Mouse (Mus musculus) myocyte (in vitro differentiated cells): ENCODE measurements around the gene Gm20538. TPM values are rescaled to one million over a fixed set of nuclear protein-coding genes. Genes with fewer than 3 reads are reported as not detected.

ENCODE experiments used
- H3K27me3 ChIP-seq: one replicate; pipeline ENCODE4 v1.6.1; 2011; ENCODE audit not compliant: control insufficient read depth, insufficient read depth, insufficient read length
- H3K36me3 ChIP-seq: one replicate; pipeline ENCODE4 v1.6.1; 2011; ENCODE audit not compliant: control insufficient read depth, insufficient read depth
- H3K4me2 ChIP-seq: one replicate; pipeline ENCODE4 v1.6.1; 2011; ENCODE audit warnings: low read depth, control low read depth
- H3K4me3 ChIP-seq: one replicate; pipeline ENCODE4 v1.5.1; 2011; ENCODE audit warnings: mild to moderate bottlenecking, control low read depth, moderate library complexity
- H3K79me2 ChIP-seq: one replicate; pipeline ENCODE4 v1.6.1; 2011; ENCODE audit not compliant: control insufficient read depth, insufficient read depth
- H3ac ChIP-seq: one replicate; pipeline ENCODE4 v1.6.1; 2011; ENCODE audit not compliant: control insufficient read depth, insufficient read length
- CEBPB ChIP-seq: IDR thresholded peaks from 2 replicates; pipeline ENCODE4 v1.6.1; 2011; ENCODE audit warnings: mild to moderate bottlenecking, moderate library complexity; ENCODE audit not compliant: poor library complexity, insufficient read depth, severe bottlenecking
- E2F4 ChIP-seq: IDR thresholded peaks from one replicate; pipeline ENCODE4 v1.6.1; 2011; ENCODE audit warnings: mild to moderate bottlenecking, control low read depth, moderate library complexity; ENCODE audit not compliant: insufficient read depth
- MAX ChIP-seq: IDR thresholded peaks from one replicate; pipeline ENCODE4 v1.6.1; 2011; ENCODE audit warnings: low read depth, mild to moderate bottlenecking, control low read depth
- MYOD1 ChIP-seq, 3 experiments: IDR thresholded peaks; one replicate each; pipeline ENCODE4 v1.6.1; 2011; ENCODE audit warnings: control low read depth in 2 of 3, low read depth in 2 of 3, mild to moderate bottlenecking in 2 of 3, moderate library complexity in 1 of 3; ENCODE audit not compliant: insufficient read length in 2 of 3, control insufficient read depth in 1 of 3
- MYOG ChIP-seq, 3 experiments: IDR thresholded peaks; one replicate each; pipeline ENCODE4 v1.6.1; 2011; ENCODE audit warnings: control low read depth in 2 of 3, low read depth in 2 of 3, mild to moderate bottlenecking in 2 of 3; ENCODE audit not compliant: insufficient read length in 2 of 3, control insufficient read depth in 1 of 3, insufficient read depth in 1 of 3
- POLR2A ChIP-seq: IDR thresholded peaks from one replicate; pipeline ENCODE4 v1.6.1; 2011; ENCODE audit warnings: low read depth, mild to moderate bottlenecking, control low read depth, moderate library complexity; ENCODE audit not compliant: insufficient read length
- POLR2AphosphoS2 ChIP-seq: IDR thresholded peaks from one replicate; pipeline ENCODE4 v1.6.1; 2011; ENCODE audit warnings: low read depth, control low read depth; ENCODE audit not compliant: insufficient read length
- REST ChIP-seq: IDR thresholded peaks from one replicate; pipeline ENCODE4 v1.6.1; 2011; ENCODE audit warnings: mild to moderate bottlenecking, control low read depth, moderate library complexity; ENCODE audit not compliant: insufficient read depth, insufficient read length
- SRF ChIP-seq: IDR thresholded peaks from one replicate; pipeline ENCODE4 v1.6.1; 2011; ENCODE audit warnings: low read depth; ENCODE audit not compliant: control insufficient read depth, insufficient read length
- TCF12 ChIP-seq: IDR thresholded peaks from one replicate; pipeline ENCODE4 v1.6.1; 2011; ENCODE audit warnings: mild to moderate bottlenecking, control low read depth; ENCODE audit not compliant: poor library complexity, insufficient read depth, severe bottlenecking
- TCF3 ChIP-seq: IDR thresholded peaks from one replicate; pipeline ENCODE4 v1.6.1; 2011; ENCODE audit warnings: low read depth, control low read depth; ENCODE audit not compliant: insufficient read length
- USF1 ChIP-seq: IDR thresholded peaks from one replicate; pipeline ENCODE4 v1.6.1; 2011; ENCODE audit warnings: low read depth, mild to moderate bottlenecking, control low read depth, moderate library complexity
- polyA plus RNA-seq: library from polyadenylated mRNA; unstranded; fragments of >200 nt; fragmentation: generic; extraction: Trizol; gene quantifications from one replicate; pipeline ENCODE4 v1.2.1, GENCODE M21; 2012; ENCODE audit warnings: missing spikeins

Gm20538 gene
- polyA plus RNA-seq, 1 experiment = not detected

DNA sequence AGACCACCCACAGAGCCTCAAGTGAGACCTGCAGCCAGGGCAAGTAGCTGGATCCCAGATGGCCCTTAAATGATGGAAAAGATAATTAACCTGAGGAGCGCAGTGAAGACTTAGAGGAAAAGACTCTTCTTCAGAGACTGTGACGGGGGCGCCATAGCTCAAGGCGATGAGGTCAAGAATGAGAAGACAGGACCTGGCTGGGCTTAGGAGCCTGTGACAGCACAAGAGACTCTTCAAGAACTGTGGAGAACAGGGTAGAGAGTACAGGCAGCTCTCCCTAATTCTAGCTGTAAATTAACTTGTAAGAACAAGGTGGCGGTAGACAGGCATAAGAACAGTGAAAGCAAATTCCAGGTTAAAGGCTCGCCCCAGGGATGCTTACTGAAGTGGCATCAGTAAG, 50.7 kb downstream of the Gm20538 start:
- Histone ChIP-seq H3K4me2 (no peak overlapping the region), H3ac (no peak overlapping the region), H3K27me3 (peaks cover 55% of the 10 kb centered on the region), H3K36me3 (no peaks in the 10 kb centered on the region), H3K79me2 (no peaks in the 10 kb centered on the region), H3K4me3 (no peak overlapping the region)
- TF ChIP-seq REST (no peak), MYOG (IDR thresholded peaks at IDR 0.05; ENCODE audit: control insufficient read depth in 1 of 3, insufficient read depth in 1 of 3, insufficient read length in 2 of 3, low read depth in 2 of 3) (no peak), TCF3 (no peak), POLR2AphosphoS2 (no peak), USF1 (no peak), CEBPB (no peak), SRF (no peak), MAX (no peak), POLR2A (no peak)

DNA sequence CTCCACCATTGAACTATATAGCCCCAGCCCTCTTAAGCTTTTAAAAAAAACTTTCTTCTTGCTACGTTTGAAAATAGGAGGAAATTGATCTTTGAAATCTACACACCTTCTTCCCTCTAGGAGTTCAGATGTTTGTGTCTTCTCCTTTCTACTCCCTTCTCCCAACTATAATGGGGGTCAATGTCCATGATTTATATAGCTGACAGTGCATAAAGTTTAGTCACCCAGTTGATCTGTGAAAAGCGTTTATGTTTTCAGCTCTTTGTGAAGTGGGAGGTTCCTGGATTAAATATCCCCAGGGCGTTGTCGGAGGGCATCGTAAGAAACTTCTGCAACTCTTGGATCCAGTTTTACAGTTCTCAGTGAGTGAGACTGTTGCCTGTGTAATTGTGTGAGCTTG, 52.4 kb downstream of the Gm20538 start:
- H3K36me3 ChIP-seq = no peaks in the 10 kb centered on the region
- H3K27me3 ChIP-seq = peaks cover 61% of the 10 kb centered on the region
- H3K4me3 ChIP-seq = no peak overlapping the region
- TF ChIP-seq MAX (no peak), TCF3 (no peak), USF1 (no peak), TCF12 (no peak), E2F4 (no peak), MYOG (IDR thresholded peaks at IDR 0.05; ENCODE audit: control insufficient read depth in 1 of 3, insufficient read depth in 1 of 3, insufficient read length in 2 of 3, low read depth in 2 of 3) (no peak), REST (no peak), CEBPB (no peak), POLR2A (no peak), MYOD1 (IDR thresholded peaks at IDR 0.05; ENCODE audit: control insufficient read depth in 1 of 3, insufficient read length in 2 of 3, low read depth in 2 of 3) (no peak), POLR2AphosphoS2 (no peak), SRF (no peak)
- no peaks in the 10 kb centered on the region for H3K79me2 ChIP-seq
- H3ac ChIP-seq = no peak overlapping the region
- H3K4me2 ChIP-seq = no peak overlapping the region

DNA sequence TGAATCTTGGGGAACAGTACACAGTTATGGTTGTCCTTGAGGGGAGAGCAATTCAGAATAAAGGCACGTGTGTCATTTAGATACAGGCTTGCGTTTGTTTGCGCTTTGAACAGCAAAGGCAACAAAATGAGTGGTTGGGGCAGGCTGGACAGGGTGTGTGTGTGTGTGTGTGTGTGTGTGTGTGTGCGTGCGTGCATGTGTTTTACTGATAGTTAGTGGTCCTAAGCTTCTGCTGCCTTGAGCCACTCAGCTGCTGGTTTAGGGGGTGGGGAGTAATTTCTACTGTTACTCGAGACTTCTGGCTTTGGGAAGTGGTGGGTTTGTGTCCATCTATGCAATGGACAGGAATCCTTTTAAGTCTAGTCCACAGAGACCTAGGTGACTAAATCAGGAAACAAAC, 53.7 kb downstream of the Gm20538 start:
- Histone ChIP-seq H3K4me3 (no peak overlapping the region), H3K36me3 (no peaks in the 10 kb centered on the region), H3K79me2 (no peaks in the 10 kb centered on the region), H3K27me3 (peaks cover 63% of the 10 kb centered on the region), H3ac (no peak overlapping the region), H3K4me2 (no peak overlapping the region)
- TF ChIP-seq TCF3 (no peak), POLR2AphosphoS2 (no peak), MYOD1 (IDR thresholded peaks at IDR 0.05; ENCODE audit: control insufficient read depth in 1 of 3, insufficient read length in 2 of 3, low read depth in 2 of 3) (no peak), E2F4 (no peak), MAX (no peak), SRF (no peak), MYOG (IDR thresholded peaks at IDR 0.05; ENCODE audit: control insufficient read depth in 1 of 3, insufficient read depth in 1 of 3, insufficient read length in 2 of 3, low read depth in 2 of 3) (no peak), CEBPB (no peak), TCF12 (no peak), REST (no peak), POLR2A (no peak), USF1 (no peak)

DNA sequence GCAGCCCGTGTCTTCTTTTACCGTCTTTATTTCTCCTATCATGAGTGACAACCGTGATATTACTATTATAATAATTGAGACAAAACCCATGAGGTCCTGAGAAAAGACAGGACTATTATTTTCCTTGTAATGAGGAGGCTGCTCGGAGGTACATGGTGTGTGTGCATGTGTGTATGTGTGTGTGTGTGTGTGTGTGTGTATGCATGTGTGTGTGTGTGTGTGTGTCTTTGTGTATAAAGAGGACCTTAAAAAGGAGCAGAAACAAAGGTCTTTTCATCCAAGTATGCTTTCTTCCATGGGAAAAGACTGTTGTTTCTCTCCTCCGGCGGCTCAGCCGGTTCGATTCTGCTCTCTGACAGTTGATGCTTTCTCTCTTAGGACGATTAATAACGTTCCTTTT, 55.7 kb downstream of the Gm20538 start:
- Histone ChIP-seq H3K36me3 (no peaks in the 10 kb centered on the region), H3K4me2 (no peak overlapping the region), H3K4me3 (no peak overlapping the region), H3ac (no peak overlapping the region), H3K79me2 (no peaks in the 10 kb centered on the region), H3K27me3 (peaks cover 72% of the 10 kb centered on the region)
- TF ChIP-seq USF1 = no peak
- no peak for TF ChIP-seq TCF12
- TF ChIP-seq CEBPB = no peak
- no peak for TF ChIP-seq MYOG (IDR thresholded peaks at IDR 0.05; ENCODE audit: control insufficient read depth in 1 of 3, insufficient read depth in 1 of 3, insufficient read length in 2 of 3, low read depth in 2 of 3)
- TF ChIP-seq E2F4 = no peak
- no peak for TF ChIP-seq SRF
- no peak for TF ChIP-seq MAX
- TF ChIP-seq POLR2A = no peak
- TF ChIP-seq TCF3 = no peak
- no peak for TF ChIP-seq MYOD1 (IDR thresholded peaks at IDR 0.05; ENCODE audit: control insufficient read depth in 1 of 3, insufficient read length in 2 of 3, low read depth in 2 of 3)
- no peak for TF ChIP-seq REST
- TF ChIP-seq POLR2AphosphoS2 = no peak

DNA sequence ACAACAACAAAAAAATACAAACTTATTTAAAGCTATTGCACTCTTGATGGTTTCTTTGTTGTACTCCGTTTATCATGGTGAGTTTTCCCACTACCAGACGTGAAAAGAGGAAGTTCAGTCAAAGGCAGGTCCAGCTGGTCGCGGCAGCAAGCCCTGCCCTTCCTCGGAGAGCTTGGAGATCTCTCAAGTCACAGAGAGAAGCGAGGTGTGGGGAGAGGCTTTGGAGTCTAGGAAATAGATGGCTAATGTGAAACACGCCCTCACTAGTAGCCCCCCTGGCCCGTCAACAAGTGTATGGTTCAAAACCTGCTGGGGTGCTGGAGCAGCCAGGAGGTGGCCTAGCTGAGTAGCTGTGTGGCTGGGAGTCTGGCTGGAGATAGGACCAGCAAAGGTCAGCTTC, 56.1 kb downstream of the Gm20538 start:
- no peaks in the 10 kb centered on the region for H3K36me3 ChIP-seq
- peaks cover 71% of the 10 kb centered on the region for H3K27me3 ChIP-seq
- no peak overlapping the region for H3ac ChIP-seq
- H3K79me2 ChIP-seq = no peaks in the 10 kb centered on the region
- no peak for TF ChIP-seq SRF
- no peak for TF ChIP-seq REST
- no peak for TF ChIP-seq USF1
- no peak for TF ChIP-seq CEBPB
- TF ChIP-seq E2F4 = no peak
- no peak for TF ChIP-seq MYOG (IDR thresholded peaks at IDR 0.05; ENCODE audit: control insufficient read depth in 1 of 3, insufficient read depth in 1 of 3, insufficient read length in 2 of 3, low read depth in 2 of 3)
- TF ChIP-seq MAX = no peak
- no peak for TF ChIP-seq TCF12
- no peak for TF ChIP-seq MYOD1 (IDR thresholded peaks at IDR 0.05; ENCODE audit: control insufficient read depth in 1 of 3, insufficient read length in 2 of 3, low read depth in 2 of 3)
- TF ChIP-seq TCF3 = no peak
- TF ChIP-seq POLR2AphosphoS2 = no peak
- no peak for TF ChIP-seq POLR2A
- no peak overlapping the region for H3K4me3 ChIP-seq
- no peak overlapping the region for H3K4me2 ChIP-seq
